15 mouse cellular contexts compared by ENCODE assay signal in the genomic region with DNA sequence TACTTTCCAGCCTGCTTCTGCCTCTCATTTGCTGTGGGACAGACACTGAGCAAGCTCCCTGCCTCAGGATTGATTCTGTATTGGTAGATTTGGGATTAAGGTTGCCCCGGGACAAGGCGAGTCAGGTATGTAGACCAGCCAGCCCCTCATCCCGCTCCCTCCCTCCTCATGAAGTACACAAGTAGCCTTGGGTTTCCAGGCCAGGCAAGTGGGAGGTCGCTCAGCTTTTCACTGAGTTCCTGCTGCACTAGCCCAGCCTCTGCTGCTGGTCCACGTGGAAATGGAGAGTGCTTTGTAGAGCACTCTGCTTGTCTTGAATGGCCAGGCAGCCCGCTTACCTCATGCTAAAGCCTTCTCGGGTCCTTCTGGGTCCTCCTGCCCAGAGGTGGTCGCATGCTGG. TPM values are rescaled to one million over a fixed set of nuclear protein-coding genes. Genes with fewer than 3 reads are reported as not detected.
DNase-seq lines count a peak whose midpoint lies in the region; ATAC-seq and TF ChIP-seq lines count a peak whose summit lies in the region.
"Had no signal": no experiment of that assay in that cellular context is flagged by ENCODE, and none has a peak within 500 bp of the region (broad histone marks: within the 10 kb centered on the region; RNA-seq: fewer than 3 reads in every experiment).

No protein-coding gene starts in this region.

- H3K4me1 ChIP-seq in forebrain, embryonic 10.5 days: peaks cover 34% of the 10 kb centered on the region
- peaks cover 6% of the 10 kb centered on the region; the same call in 1 of the 2 replicates for H3K4me1 ChIP-seq in forebrain, embryonic 12.5 days
- H3K4me1 ChIP-seq in hindbrain, embryonic 10.5 days (replicated peaks): peaks cover 35% of the 10 kb centered on the region
- H3K4me1 ChIP-seq in hindbrain, embryonic 16.5 days (ENCODE audit: control insufficient read depth, insufficient read depth, low read depth, low read length): no peaks in the 10 kb centered on the region
- H3K4me1 ChIP-seq in lung, embryonic 16.5 days (replicated peaks; ENCODE audit: control insufficient read depth, insufficient read depth, low read length): peaks cover 15% of the 10 kb centered on the region; the same call in 1 of the 2 replicates
- H3K4me1 ChIP-seq in lung, adult 2 months (ENCODE audit: control insufficient read depth, insufficient read depth, low read length): peaks cover 2% of the 10 kb centered on the region; the same call in 1 of the 2 replicates

- H3K27me3 ChIP-seq in forebrain, embryonic 10.5 days (ENCODE audit: poor library complexity, severe bottlenecking): no peaks in the 10 kb centered on the region
- H3K27me3 ChIP-seq in forebrain, embryonic 12.5 days: no peaks in the 10 kb centered on the region
- no peaks in the 10 kb centered on the region for H3K27me3 ChIP-seq in hindbrain, embryonic 10.5 days (ENCODE audit: insufficient read depth, poor library complexity, severe bottlenecking)
- no peaks in the 10 kb centered on the region for H3K27me3 ChIP-seq in hindbrain, embryonic 16.5 days (replicated peaks; ENCODE audit: control insufficient read depth, insufficient read depth, low read length)
- no peaks in the 10 kb centered on the region for H3K27me3 ChIP-seq in lung, embryonic 16.5 days (ENCODE audit: control insufficient read depth, insufficient read depth, low read depth, low read length)
- H3K27me3 ChIP-seq: hindbrain, embryonic 12.5 days; midbrain, embryonic 13.5 days had no signal

- H3K9me3 ChIP-seq in forebrain, embryonic 10.5 days: no peaks in the 10 kb centered on the region
- H3K9me3 ChIP-seq in forebrain, embryonic 12.5 days: no peaks in the 10 kb centered on the region
- H3K9me3 ChIP-seq in hindbrain, embryonic 10.5 days: no peaks in the 10 kb centered on the region
- no peaks in the 10 kb centered on the region for H3K9me3 ChIP-seq in hindbrain, embryonic 16.5 days (ENCODE audit: control insufficient read depth, low read length)
- no peaks in the 10 kb centered on the region for H3K9me3 ChIP-seq in lung, embryonic 16.5 days (ENCODE audit: control insufficient read depth, low read length)
- H3K9me3 ChIP-seq: hindbrain, embryonic 12.5 days; midbrain, embryonic 13.5 days had no signal

- intact Hi-C loops in left cerebral cortex, postnatal 4 days (cut with DNase I): no loop called here

- H3K4me2 ChIP-seq in forebrain, embryonic 12.5 days: no peak overlapping the region
- H3K4me2 ChIP-seq in hindbrain, embryonic 16.5 days (ENCODE audit: low read length): no peak overlapping the region
- no peak overlapping the region for H3K4me2 ChIP-seq in lung, embryonic 16.5 days (ENCODE audit: low read depth, low read length)
- H3K4me2 ChIP-seq: hindbrain, embryonic 12.5 days; lung, embryonic 14.5 days; midbrain, embryonic 13.5 days had no signal

- no peak for TF ChIP-seq CTCF in lung, adult 2 months (IDR thresholded peaks at IDR 0.05; ENCODE audit: insufficient read depth, low read length)

- DNase-seq in forebrain, embryonic 10.5 days (ENCODE audit: extremely low spot score, low spot score): no peak
- no peak for DNase-seq in hindbrain, embryonic 10.5 days (ENCODE audit: low spot score)
- no peak for DNase-seq in lung, adult 2 months
- DNase-seq in left cerebral cortex, postnatal 4 days: no peak
- no peak for DNase-seq in neural tube, embryonic 10.5 days (ENCODE audit: extremely low spot score, low spot score)
- DNase-seq: adrenal gland, postnatal 10 days; gastrocnemius, adult 2 months; thymus, postnatal 4 days had no signal

- no peak overlapping the region for H3K4me3 ChIP-seq in forebrain, embryonic 10.5 days
- H3K4me3 ChIP-seq in forebrain, embryonic 12.5 days (replicated peaks): no peak overlapping the region
- H3K4me3 ChIP-seq in hindbrain, embryonic 10.5 days: no peak overlapping the region
- no peak overlapping the region for H3K4me3 ChIP-seq in hindbrain, embryonic 16.5 days (ENCODE audit: low read length)
- no peak overlapping the region for H3K4me3 ChIP-seq in lung, embryonic 16.5 days (ENCODE audit: low read length)
- no peak overlapping the region for H3K4me3 ChIP-seq in lung, adult 2 months (replicated peaks; ENCODE audit: extremely low read depth, low read depth, low read length)
- H3K4me3 ChIP-seq: gastrocnemius, adult 2 months; hindbrain, embryonic 12.5 days; left cerebral cortex, adult 2 months; midbrain, embryonic 13.5 days had no signal

- H3K9ac ChIP-seq in forebrain, embryonic 12.5 days: no peak overlapping the region
- no peak overlapping the region for H3K9ac ChIP-seq in hindbrain, embryonic 16.5 days (ENCODE audit: low read depth, low read length)
- H3K9ac ChIP-seq in lung, embryonic 16.5 days (ENCODE audit: low read length): no peak overlapping the region
- H3K9ac ChIP-seq: hindbrain, embryonic 12.5 days; lung, embryonic 14.5 days; midbrain, embryonic 13.5 days had no signal

- H3K36me3 ChIP-seq in forebrain, embryonic 10.5 days (replicated peaks): peaks cover 39% of the 10 kb centered on the region
- H3K36me3 ChIP-seq in forebrain, embryonic 12.5 days (replicated peaks): peaks cover 12% of the 10 kb centered on the region
- peaks cover 30% of the 10 kb centered on the region for H3K36me3 ChIP-seq in hindbrain, embryonic 10.5 days
- peaks cover 1% of the 10 kb centered on the region; the same call in 1 of the 2 replicates for H3K36me3 ChIP-seq in hindbrain, embryonic 16.5 days (ENCODE audit: control insufficient read depth, insufficient read depth, low read length)
- no peaks in the 10 kb centered on the region for H3K36me3 ChIP-seq in lung, embryonic 16.5 days (ENCODE audit: control insufficient read depth, insufficient read depth, low read length)

- no peak for ATAC-seq in forebrain, embryonic 12.5 days (ENCODE audit: low FRiP score)
- ATAC-seq in hindbrain, embryonic 16.5 days: no peak
- ATAC-seq in lung, embryonic 16.5 days (ENCODE audit: low read depth): peak; percentile 47
- ATAC-seq: midbrain, embryonic 13.5 days had no signal

- WGBS in forebrain, embryonic 10.5 days: 77% methylated on average over 8 of the region's 8 CpGs
- 77% methylated on average over 8 of the region's 8 CpGs for WGBS in forebrain, embryonic 12.5 days
- WGBS in hindbrain, embryonic 10.5 days: 75% methylated on average over 8 of the region's 8 CpGs
- 74% methylated on average over 8 of the region's 8 CpGs for WGBS in hindbrain, embryonic 16.5 days
- 50% methylated on average over 8 of the region's 8 CpGs for WGBS in lung, embryonic 16.5 days
- 59% methylated on average over 8 of the region's 8 CpGs for WGBS in lung, adult 2 months

- no peak for TF ChIP-seq POLR2A in lung, adult 2 months (IDR thresholded peaks at IDR 0.05; ENCODE audit: borderline replicate concordance, extremely low read depth, low read depth, low read length)

- peak overlapping the region; percentile 20; the same call in 1 of the 2 replicates for H3K27ac ChIP-seq in forebrain, embryonic 10.5 days
- H3K27ac ChIP-seq in forebrain, embryonic 12.5 days: no peak overlapping the region
- H3K27ac ChIP-seq in hindbrain, embryonic 10.5 days: peak overlapping the region; percentile 53; the same call in 1 of the 2 replicates
- H3K27ac ChIP-seq in hindbrain, embryonic 16.5 days (ENCODE audit: low read depth, low read length): no peak overlapping the region
- 0 out of 2 replicates have a peak overlapping the region, but pooled peaks have one; percentile 4 for H3K27ac ChIP-seq in lung, embryonic 16.5 days (ENCODE audit: low read length)
- H3K27ac ChIP-seq: left cerebral cortex, adult 2 months; midbrain, embryonic 13.5 days had no signal

RNA-seq across cellular contexts. Expression of a gene that starts 11.4 kb away (rescaled TPM):
- polyA plus RNA-seq in forebrain, embryonic 10.5 days (2016; fragmentation: Nextera tagmentation; extraction: Ambion mirVana): 8.8 and 9.2 TPM in 2 replicates
- 6.3 and 7.5 TPM in 2 replicates for polyA plus RNA-seq in forebrain, embryonic 12.5 days (2016; fragmentation: Nextera tagmentation; extraction: Ambion mirVana)
- polyA plus RNA-seq in hindbrain, embryonic 10.5 days (2016; fragmentation: Nextera tagmentation; extraction: Ambion mirVana): 8.3 and 9.6 TPM in 2 replicates
- 1.6 and 3.3 TPM in 2 replicates for polyA plus RNA-seq in hindbrain, embryonic 16.5 days (2015; fragmentation: Nextera tagmentation; extraction: Ambion mirVana)
- polyA plus RNA-seq in lung, embryonic 16.5 days (2015; fragmentation: Nextera tagmentation; extraction: Ambion mirVana): 1.7 and 2.3 TPM in 2 replicates
- polyA plus RNA-seq in lung, adult 2 months (2012; rRNA removed): 3.1 and 4.0 TPM in 2 replicates
- 10 to 100 TPM; 13.3 to 14.1 TPM for total RNA-seq in left cerebral cortex, postnatal 4 days (2021)

RNA-seq across cellular contexts. Expression of a gene that starts 33.9 kb away (rescaled TPM):
- polyA plus RNA-seq in forebrain, embryonic 10.5 days (2016; fragmentation: Nextera tagmentation; extraction: Ambion mirVana): 9.4 and 12.7 TPM in 2 replicates
- polyA plus RNA-seq in forebrain, embryonic 12.5 days (2016; fragmentation: Nextera tagmentation; extraction: Ambion mirVana): 14.1 and 17.0 TPM in 2 replicates
- 9.1 and 11.8 TPM in 2 replicates for polyA plus RNA-seq in hindbrain, embryonic 10.5 days (2016; fragmentation: Nextera tagmentation; extraction: Ambion mirVana)
- polyA plus RNA-seq in hindbrain, embryonic 16.5 days (2015; fragmentation: Nextera tagmentation; extraction: Ambion mirVana): 15.2 and 49.0 TPM in 2 replicates
- 12.5 and 25.4 TPM in 2 replicates for polyA plus RNA-seq in lung, embryonic 16.5 days (2015; fragmentation: Nextera tagmentation; extraction: Ambion mirVana)
- 44.3 and 73.8 TPM in 2 replicates for polyA plus RNA-seq in lung, adult 2 months (2012; rRNA removed)
- total RNA-seq in left cerebral cortex, postnatal 4 days (2021): 1 to 10 TPM; 4.9 TPM

RNA-seq across cellular contexts. Expression of a gene that starts 50.8 kb away (rescaled TPM):
- 63.6 and 64.3 TPM in 2 replicates for polyA plus RNA-seq in forebrain, embryonic 10.5 days (2016; fragmentation: Nextera tagmentation; extraction: Ambion mirVana)
- polyA plus RNA-seq in forebrain, embryonic 12.5 days (2016; fragmentation: Nextera tagmentation; extraction: Ambion mirVana): 60.8 and 63.4 TPM in 2 replicates
- 61.7 and 62.1 TPM in 2 replicates for polyA plus RNA-seq in hindbrain, embryonic 10.5 days (2016; fragmentation: Nextera tagmentation; extraction: Ambion mirVana)
- polyA plus RNA-seq in hindbrain, embryonic 16.5 days (2015; fragmentation: Nextera tagmentation; extraction: Ambion mirVana): 64.8 and 74.9 TPM in 2 replicates
- 44.3 and 49.2 TPM in 2 replicates for polyA plus RNA-seq in lung, embryonic 16.5 days (2015; fragmentation: Nextera tagmentation; extraction: Ambion mirVana)
- 3.1 and 7.1 TPM in 2 replicates for polyA plus RNA-seq in lung, adult 2 months (2012; rRNA removed)
- total RNA-seq in left cerebral cortex, postnatal 4 days (2021): 10 to 100 TPM; 45.2 to 52.1 TPM

Comparison
In these comparisons a context has a peak if more than half of its experiments do, and no peak if none do; other contexts are left out.
1. H3K27ac ChIP-seq: peak in forebrain, embryonic 10.5 days (single experiment), hindbrain, embryonic 10.5 days (single experiment) and lung, embryonic 16.5 days (single experiment); none in forebrain, embryonic 12.5 days (single experiment) and hindbrain, embryonic 16.5 days (single experiment).